Mouse (Mus musculus): ENCODE results near the gene Mitf.

Gene Mitf

GRCm38 (mm10) chr6:97940916-97941315, 134.1 kb downstream of the Mitf start:
- DNase-seq (ENCODE audit: low read depth, low spot score) = no peak

- DNase-seq (ENCODE audit: low read depth, low spot score) = no peak
Observed at GRCm38 (mm10) chr6:97950033-97950881, 143.4 kb downstream of the Mitf start.

- DNase-seq (ENCODE audit: low read depth, low spot score) = no peak
Observed at GRCm38 (mm10) chr6:97950882-97951245, 144.0 kb downstream of the Mitf start.

- DNase-seq (ENCODE audit: low read depth, low spot score) = peak; percentile 74
Observed at GRCm38 (mm10) chr6:97951711-97952110, 144.9 kb downstream of the Mitf start.

GRCm38 (mm10) chr6:97952845-97953244, 146.0 kb downstream of the Mitf start:
- peak; percentile 36 for DNase-seq (ENCODE audit: low read depth, low spot score)

- no peak for DNase-seq (ENCODE audit: low read depth, low spot score)
Observed at GRCm38 (mm10) chr6:97956121-97956520, 149.3 kb downstream of the Mitf start.

GRCm38 (mm10) chr6:97956636-97957035, 149.8 kb downstream of the Mitf start:
- DNase-seq (ENCODE audit: low read depth, low spot score) = peak; percentile 95

GRCm38 (mm10) chr6:97958276-97958675, 151.4 kb downstream of the Mitf start:
- DNase-seq (ENCODE audit: low read depth, low spot score) = peak; percentile 34

GRCm38 (mm10) chr6:97961776-97962175, 154.9 kb downstream of the Mitf start:
- DNase-seq (ENCODE audit: low read depth, low spot score) = peak; percentile 88

GRCm38 (mm10) chr6:97962311-97962710, 155.5 kb downstream of the Mitf start:
- peak; percentile 61 for DNase-seq (ENCODE audit: low read depth, low spot score)

GRCm38 (mm10) chr6:97964750-97965149, 157.9 kb downstream of the Mitf start:
- no peak for DNase-seq (ENCODE audit: low read depth, low spot score)

GRCm38 (mm10) chr6:97981668-97982067, 174.8 kb downstream of the Mitf start:
- DNase-seq (ENCODE audit: low read depth, low spot score) = no peak

GRCm38 (mm10) chr6:97985658-97986057, 178.8 kb downstream of the Mitf start:
- DNase-seq (ENCODE audit: low read depth, low spot score) = no peak

- DNase-seq (ENCODE audit: low read depth, low spot score) = peak; percentile 23
Observed at GRCm38 (mm10) chr6:97986417-97986816, 179.6 kb downstream of the Mitf start.

- no peak for DNase-seq (ENCODE audit: low read depth, low spot score)
Observed at GRCm38 (mm10) chr6:97993507-97993906, 186.7 kb downstream of the Mitf start.

GRCm38 (mm10) chr6:97995606-97996307, 188.9 kb downstream of the Mitf start:
- DNase-seq (ENCODE audit: low read depth, low spot score) = no peak

- DNase-seq (ENCODE audit: low read depth, low spot score) = no peak
Observed at GRCm38 (mm10) chr6:98001551-98001950, 194.7 kb downstream of the Mitf start.

- peak; percentile 62 for DNase-seq (ENCODE audit: low read depth, low spot score)
Observed at GRCm38 (mm10) chr6:98003114-98003513, 196.3 kb downstream of the Mitf start.

GRCm38 (mm10) chr6:98005566-98005965, 198.7 kb downstream of the Mitf start:
- DNase-seq (ENCODE audit: low read depth, low spot score) = peak; percentile 72

- DNase-seq (ENCODE audit: low read depth, low spot score) = no peak
Observed at GRCm38 (mm10) chr6:98015066-98015465, 208.2 kb downstream of the Mitf start.

- no peak for DNase-seq (ENCODE audit: low read depth, low spot score)
Observed at GRCm38 (mm10) chr6:98015819-98016218, 209.0 kb downstream of the Mitf start.

- no peak for DNase-seq (ENCODE audit: low read depth, low spot score)
Observed at GRCm38 (mm10) chr6:98023876-98024275, 217.0 kb downstream of the Mitf start.

GRCm38 (mm10) chr6:98038513-98038912, 231.7 kb downstream of the Mitf start:
- no peak for DNase-seq (ENCODE audit: low read depth, low spot score)

Data from ZHBTc4 (cell line).